Mouse (Mus musculus): Measurements from ENCODE around the gene Pld6.

Gene Pld6

GRCm38 (mm10) chr11:59786444-59787198 is 824 bp downstream of the Pld6 start:
- DNase-seq (ENCODE audit: low read depth, low spot score) = no peak

DNA sequence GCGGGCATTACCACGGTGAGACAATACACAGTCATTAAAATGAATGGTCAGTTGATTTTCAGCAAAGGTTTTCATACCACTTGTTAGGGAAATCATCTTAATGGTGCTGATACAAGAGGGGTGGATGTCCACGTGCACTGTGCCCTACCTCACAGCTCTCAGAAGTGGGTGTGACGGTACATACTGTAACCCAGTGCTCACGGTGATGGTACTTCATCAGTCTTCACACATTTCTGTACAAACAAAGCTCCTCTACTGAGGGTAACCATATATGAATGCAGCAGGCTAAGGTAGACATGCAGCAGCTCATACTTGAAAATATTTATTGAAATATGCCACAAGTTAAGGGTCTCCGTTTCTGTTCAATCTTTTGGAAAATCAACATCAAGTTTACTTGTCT is 3.9 kb downstream of the Pld6 start:
- no peak for DNase-seq (ENCODE audit: low read depth, low spot score)

GRCm38 (mm10) chr11:59782091-59782590 is 5.3 kb downstream of the Pld6 start:
- DNase-seq (ENCODE audit: low read depth, low spot score) = no peak

- no peak for DNase-seq (ENCODE audit: low read depth, low spot score)
Observed at GRCm38 (mm10) chr11:59780241-59780640, 7.2 kb downstream of the Pld6 start.

DNA sequence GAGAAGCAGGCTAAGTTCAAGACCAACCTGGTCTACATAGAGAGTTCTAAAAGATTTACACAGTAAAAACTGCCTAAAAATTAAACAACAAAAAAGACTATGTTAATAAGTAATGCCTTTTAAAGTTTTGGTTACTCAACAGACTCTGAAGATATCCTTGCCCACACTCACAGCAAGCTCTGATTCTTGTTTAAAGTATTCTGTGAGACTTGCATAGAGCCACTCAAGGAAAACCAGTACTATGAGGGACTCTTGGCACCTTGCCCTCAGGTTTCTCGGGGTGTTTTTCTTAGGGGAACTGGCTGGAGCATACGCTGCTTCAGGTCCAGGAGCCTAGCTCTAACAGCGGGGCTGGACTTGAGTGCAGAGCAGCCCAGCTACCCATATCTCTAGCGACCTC is 8.0 kb downstream of the Pld6 start:
- no peak for DNase-seq (ENCODE audit: low read depth, low spot score)

DNA sequence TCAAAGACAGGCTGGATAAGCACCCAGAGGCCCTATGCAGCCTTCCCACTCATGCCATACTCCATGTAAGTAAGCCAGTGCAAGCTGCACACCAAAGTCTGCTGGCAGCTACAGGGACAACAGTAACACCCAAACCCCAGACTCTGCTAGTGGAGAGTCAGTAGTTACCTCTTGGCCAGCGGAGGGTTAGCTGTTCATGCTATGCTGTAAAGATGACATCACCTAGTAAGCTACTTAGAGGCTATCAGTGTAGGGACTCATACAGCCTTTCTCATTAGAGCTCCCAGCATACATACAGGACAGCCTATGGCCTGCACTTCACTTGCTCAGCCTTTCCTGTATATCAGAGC is 8.6 kb downstream of the Pld6 start:
- DNase-seq (ENCODE audit: low read depth, low spot score) = no peak

DNA sequence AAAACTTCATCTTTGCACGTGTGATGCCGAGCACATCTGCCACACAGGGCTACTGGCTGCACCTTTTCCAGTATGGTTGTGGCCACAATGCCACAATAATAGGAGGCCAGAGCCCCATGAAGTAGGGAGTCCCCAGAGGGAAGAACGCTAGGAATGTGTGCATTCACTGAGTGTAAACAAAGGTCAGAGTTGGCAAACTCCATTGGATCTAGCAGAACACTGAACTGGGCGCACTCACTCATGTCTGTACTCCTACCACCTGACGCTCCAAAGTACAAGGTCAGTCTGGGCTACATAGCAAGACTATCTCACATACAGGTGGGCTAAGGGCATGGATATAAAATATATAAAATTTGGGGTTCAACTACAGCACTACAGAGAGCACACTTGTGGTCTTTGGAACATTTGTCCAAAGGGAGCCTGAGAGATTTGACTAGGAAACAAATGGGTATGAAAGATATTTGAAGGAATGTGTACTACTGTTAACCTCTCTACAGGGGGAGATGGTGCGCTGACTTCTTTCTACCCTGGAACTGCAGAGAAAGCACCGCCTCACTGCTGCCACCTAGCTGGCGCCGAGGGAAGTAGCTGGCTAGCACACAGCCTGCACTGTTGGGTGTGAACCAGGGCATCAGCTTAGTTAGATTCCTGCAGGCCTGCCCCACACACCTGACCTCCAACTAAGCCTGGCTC is 9.1 kb downstream of the Pld6 start:
- DNase-seq (ENCODE audit: low read depth, low spot score) = peak; percentile 32

- no peak for DNase-seq (ENCODE audit: low read depth, low spot score)
Observed at GRCm38 (mm10) chr11:59777259-59777658, 10.2 kb downstream of the Pld6 start.

- DNase-seq (ENCODE audit: low read depth, low spot score) = no peak
Observed at GRCm38 (mm10) chr11:59775435-59776148, 11.9 kb downstream of the Pld6 start.

- no peak for DNase-seq (ENCODE audit: low read depth, low spot score)
Observed at GRCm38 (mm10) chr11:59774522-59774921, 12.9 kb downstream of the Pld6 start.

DNA sequence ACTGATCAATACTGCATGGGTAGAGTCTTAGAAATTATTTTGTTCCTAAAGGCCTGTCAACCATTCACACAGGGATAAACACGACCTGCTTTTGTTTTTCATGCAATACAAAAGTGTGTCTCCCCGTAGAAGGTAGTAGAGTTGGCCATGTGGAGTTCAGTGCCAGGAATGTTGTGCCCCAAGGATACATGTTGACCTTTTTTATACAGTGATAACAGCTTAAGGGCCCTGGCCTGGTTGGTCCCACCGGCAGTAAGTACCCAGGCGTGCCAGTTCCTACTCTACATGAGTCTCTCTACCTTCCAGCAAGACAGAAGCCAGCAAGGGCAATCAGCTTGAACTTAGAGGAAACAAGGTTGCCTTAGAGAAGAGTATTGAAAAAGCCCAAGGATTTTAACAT is 14.5 kb downstream of the Pld6 start:
- DNase-seq (ENCODE audit: low read depth, low spot score) = no peak

- DNase-seq (ENCODE audit: low read depth, low spot score) = no peak
Observed at GRCm38 (mm10) chr11:59772291-59772690, 15.2 kb downstream of the Pld6 start.

DNA sequence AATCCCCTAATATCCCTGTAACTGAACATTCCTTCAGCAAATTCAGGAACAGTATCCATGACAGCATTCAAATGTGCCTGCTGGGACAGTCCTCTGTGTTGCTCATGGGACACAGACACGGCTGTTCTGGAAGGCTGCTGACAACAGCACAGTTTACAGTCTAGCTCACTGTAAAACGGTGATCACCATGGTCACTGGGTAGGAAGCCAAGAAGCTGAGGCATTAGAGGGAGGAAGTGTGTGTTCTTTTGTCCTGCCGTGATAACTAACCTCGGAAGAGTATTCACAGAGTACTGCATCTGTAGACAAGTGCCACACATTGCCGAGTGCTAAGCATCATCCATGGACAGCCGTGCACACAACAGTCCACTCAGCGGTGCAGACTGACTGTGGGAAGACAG is 16.7 kb downstream of the Pld6 start:
- no peak for DNase-seq (ENCODE audit: low read depth, low spot score)

GRCm38 (mm10) chr11:59769738-59770137 is 17.7 kb downstream of the Pld6 start:
- DNase-seq (ENCODE audit: low read depth, low spot score) = no peak

DNA sequence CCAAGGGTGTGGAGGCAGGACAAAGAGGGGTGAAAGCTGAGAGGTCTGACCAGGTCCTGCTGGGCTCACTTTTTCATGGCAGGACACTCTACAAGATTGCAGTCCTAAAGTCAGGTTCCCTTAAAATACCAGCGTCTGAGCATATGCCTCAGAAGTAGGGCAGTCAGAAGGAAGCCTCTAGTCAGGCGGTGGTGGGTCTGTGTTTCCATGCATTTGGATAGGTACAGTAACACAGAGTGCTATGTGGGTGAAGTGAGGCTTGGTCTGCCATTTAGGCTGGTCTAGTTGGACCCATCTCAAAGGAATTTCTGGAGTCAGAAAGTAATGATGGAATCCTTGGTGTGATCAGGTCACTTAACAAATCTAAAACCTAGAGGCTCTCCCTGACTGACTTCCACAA is 18.1 kb downstream of the Pld6 start:
- no peak for DNase-seq (ENCODE audit: low read depth, low spot score)

GRCm38 (mm10) chr11:59760796-59761195 is 26.6 kb downstream of the Pld6 start:
- no peak for DNase-seq (ENCODE audit: low read depth, low spot score)

- DNase-seq (ENCODE audit: low read depth, low spot score) = no peak
Observed at GRCm38 (mm10) chr11:59759626-59760025, 27.8 kb downstream of the Pld6 start.

DNA sequence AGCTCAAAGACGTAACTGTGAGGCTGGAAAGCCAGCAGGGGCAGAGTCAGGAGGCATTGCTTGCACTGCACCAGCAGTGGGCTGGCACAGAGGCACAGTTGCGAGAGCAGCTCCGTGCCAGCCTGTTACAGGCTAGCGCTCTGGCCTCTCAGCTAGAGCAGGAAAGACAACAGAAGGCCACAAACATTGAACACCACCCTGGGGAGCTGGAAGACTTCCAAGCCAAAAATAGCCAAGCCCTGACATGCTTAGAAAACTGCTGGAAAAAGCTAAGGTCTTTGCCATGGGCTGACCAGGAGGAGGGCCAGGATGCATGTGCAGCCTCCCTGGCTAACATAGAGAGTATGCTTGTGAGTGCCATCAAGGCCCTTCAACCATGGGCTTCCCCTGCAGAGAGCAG is 28.3 kb downstream of the Pld6 start:
- DNase-seq (ENCODE audit: low read depth, low spot score) = peak; percentile 76

GRCm38 (mm10) chr11:59758191-59758985 is 29.1 kb downstream of the Pld6 start:
- DNase-seq (ENCODE audit: low read depth, low spot score) = no peak

- DNase-seq (ENCODE audit: low read depth, low spot score) = no peak
Observed at GRCm38 (mm10) chr11:59756351-59756750, 31.1 kb downstream of the Pld6 start.

- no peak for DNase-seq (ENCODE audit: low read depth, low spot score)
Observed at GRCm38 (mm10) chr11:59754504-59754903, 32.9 kb downstream of the Pld6 start.

- no peak for DNase-seq (ENCODE audit: low read depth, low spot score)
Observed at GRCm38 (mm10) chr11:59749050-59749449, 38.4 kb downstream of the Pld6 start.

Measured in telencephalon, adult 2 months (tissue).